Mouse (Mus musculus) lung, adult 10 weeks (tissue): ENCODE measurements around the gene Aldh3b3. TPM values are rescaled to one million over a fixed set of nuclear protein-coding genes. Genes with fewer than 3 reads are reported as not detected.

Experiments used
- polyA plus RNA-seq: library from polyadenylated mRNA; stranded (reverse); fragments of 350-450 nt; fragmentation: Illumina TruSeq; extraction: RNeasy Lipid Tissue Mini Kit (QIAGEN cat#74804); gene quantifications from one replicate; pipeline ENCODE4 v1.2.3, GENCODE M21; 2014; ENCODE audit warnings: low read depth, low replicate concordance; ENCODE audit not compliant: insufficient read depth

Gene Aldh3b3
- polyA plus RNA-seq, result 0.20 TPM

DNA sequence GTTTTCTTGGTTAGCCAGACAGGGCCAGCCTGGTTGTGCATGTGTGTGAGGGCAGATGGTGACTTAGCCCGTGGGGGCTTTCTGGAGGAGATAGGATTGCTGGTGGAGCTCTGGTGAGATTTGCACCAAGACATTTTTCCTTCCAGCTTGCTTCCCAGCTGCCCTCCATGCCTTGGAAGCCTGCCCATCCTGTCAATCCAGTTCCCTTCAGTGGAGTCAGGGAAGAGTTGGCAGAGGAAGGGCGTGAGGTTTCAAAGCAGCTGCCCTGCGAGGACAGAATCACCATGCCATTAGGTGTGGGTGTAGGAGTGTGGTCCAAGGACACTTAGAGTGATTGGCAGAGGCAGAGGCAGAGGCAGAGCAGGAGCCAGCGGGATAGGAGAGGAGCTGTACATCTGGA lies at the start of gene Aldh3b3:
TSS of gene Aldh3b3 (plus strand) at position 176 of the 400 bp plus-strand sequence.

GRCm38 (mm10) chr19:3912337-3913204 lies 45.9 kb upstream of the Aldh3b3 start, which contains the start of gene Ndufs8:
TSS of gene Ndufs8 (minus strand) at chr19:3912774.

DNA sequence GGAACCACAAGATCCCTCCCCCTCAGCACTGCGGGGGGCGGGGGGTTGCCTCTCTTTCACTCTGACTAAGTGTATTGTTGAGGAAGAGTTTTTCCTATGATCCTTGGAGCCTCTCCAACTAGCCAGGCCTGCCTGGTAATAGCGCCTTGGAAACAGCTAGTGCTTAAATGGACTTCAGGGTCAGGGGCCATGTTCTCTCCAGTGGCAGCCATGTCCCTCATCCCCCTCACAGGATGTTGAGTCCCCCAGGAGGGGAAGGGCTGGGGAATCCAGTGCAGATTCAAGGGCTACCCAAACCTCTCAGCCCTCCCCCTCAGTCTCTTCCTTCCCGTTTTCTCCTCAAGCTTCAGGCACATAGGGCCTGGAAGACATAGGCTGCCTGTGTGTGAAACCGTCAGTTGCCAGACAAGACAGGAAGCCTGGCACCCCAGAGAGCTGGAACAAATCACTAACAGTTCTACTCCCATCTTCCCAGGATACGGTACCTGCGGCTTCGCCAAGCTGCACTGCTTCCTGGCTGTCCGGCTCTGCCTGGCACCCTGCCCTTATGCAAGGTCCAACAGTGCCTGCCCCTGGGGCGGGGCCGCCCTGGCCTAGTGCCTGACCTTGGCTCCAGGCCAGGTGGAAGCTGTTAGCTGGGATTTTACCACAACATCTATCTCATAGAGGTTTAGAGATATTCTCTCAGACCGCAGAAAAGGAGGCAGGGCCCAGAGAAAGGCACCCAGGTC lies 29.1 kb upstream of the Aldh3b3 start, which contains the start of gene Aldh3b1:
TSS of gene Aldh3b1 (minus strand) at position 598 of the 731 bp plus-strand sequence.

GRCm38 (mm10) chr19:3935032-3935895 lies 23.2 kb upstream of the Aldh3b3 start, which contains the start of gene Unc93b1:
TSS of gene Unc93b1 (plus strand) at chr19:3935186.

DNA sequence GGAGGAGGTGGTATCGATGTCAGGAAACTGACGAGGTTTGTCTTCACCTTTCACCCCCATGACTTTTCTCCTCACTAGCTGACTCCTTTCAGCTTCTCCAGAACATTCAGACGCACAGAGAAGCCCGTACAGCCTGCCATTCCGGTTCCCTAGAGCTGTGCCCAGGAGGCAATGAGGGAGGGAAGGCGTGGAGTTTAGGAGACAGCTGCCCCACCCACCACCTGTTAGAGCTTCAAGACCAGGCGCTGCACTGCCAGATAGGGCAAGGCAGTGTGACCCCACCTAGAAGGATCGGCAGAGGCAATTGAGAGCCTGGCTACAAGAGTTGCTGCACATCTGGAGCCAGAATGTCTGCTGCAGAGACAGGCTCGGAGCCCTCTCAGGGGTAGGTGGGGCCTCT lies 13.8 kb downstream of the Aldh3b3 start, which contains the start of gene Aldh3b2:
TSS of gene Aldh3b2 (plus strand) at position 100 of the 400 bp plus-strand sequence.

GRCm38 (mm10) chr19:3986334-3986733 lies 27.9 kb downstream of the Aldh3b3 start, which contains the start of gene Acy3:
TSS of gene Acy3 (plus strand) at chr19:3986570.

DNA sequence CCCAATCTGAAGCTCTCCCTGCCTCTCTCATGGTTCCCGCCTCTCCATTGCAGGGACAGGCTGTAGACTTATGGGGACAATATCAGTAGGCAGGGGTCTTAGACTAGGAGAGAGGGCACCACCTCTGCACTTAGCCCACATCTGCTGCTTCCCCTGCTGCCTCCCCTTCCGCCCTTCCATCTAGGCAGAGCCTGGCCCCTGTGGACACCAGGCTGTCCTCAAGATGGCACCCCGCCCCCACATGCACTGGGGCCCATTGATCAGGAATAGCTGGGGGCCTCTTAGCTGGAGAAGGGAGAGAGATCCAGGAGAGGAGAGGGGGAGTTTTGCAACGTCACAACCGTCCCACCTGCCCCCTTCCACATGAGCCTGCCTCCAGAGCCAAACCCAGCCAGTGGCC lies 34.0 kb downstream of the Aldh3b3 start, which contains the start of gene Tbx10:
TSS of gene Tbx10 (plus strand) at position 337 of the 400 bp plus-strand sequence.

GRCm38 (mm10) chr19:4000119-4000900 lies 41.9 kb downstream of the Aldh3b3 start, which contains the start of the genes Nudt8 and Gm49405:
TSS of gene Nudt8 (plus strand) at chr19:4000580.
TSS of gene Gm49405 (plus strand) at chr19:4000626.

GRCm38 (mm10) chr19:4003112-4003511 lies 44.7 kb downstream of the Aldh3b3 start, which contains the start of gene Doc2g:
TSS of gene Doc2g (plus strand) at chr19:4003313.

GRCm38 (mm10) chr19:4012432-4013022 lies 54.1 kb downstream of the Aldh3b3 start, which contains the start of gene Ndufv1:
TSS of gene Ndufv1 (minus strand) at chr19:4012806.

Other genes with a start within 250 kb of the Aldh3b3 start
- 13.1 TPM for gene Kmt5b, start 191.2 kb upstream of the Aldh3b3 start, polyA plus RNA-seq
- gene Chka, start 106.9 kb upstream of the Aldh3b3 start, polyA plus RNA-seq, result 34.0 TPM
- 35.0 TPM for gene Tcirg1, start 51.5 kb upstream of the Aldh3b3 start, polyA plus RNA-seq
- 140 TPM for gene Ndufs8, start 45.9 kb upstream of the Aldh3b3 start, polyA plus RNA-seq
- gene Aldh3b1, start 28.8 kb upstream of the Aldh3b3 start, polyA plus RNA-seq, result 53.6 TPM
- 56.9 TPM for gene Unc93b1, start 23.5 kb upstream of the Aldh3b3 start, polyA plus RNA-seq
- gene Aldh3b2, start 13.7 kb downstream of the Aldh3b3 start, polyA plus RNA-seq, result 0.83 TPM
- 10.1 TPM for gene Acy3, start 27.9 kb downstream of the Aldh3b3 start, polyA plus RNA-seq
- not detected for gene Tbx10, start 34.1 kb downstream of the Aldh3b3 start, polyA plus RNA-seq
- 19.1 TPM for gene Nudt8, start 41.9 kb downstream of the Aldh3b3 start, polyA plus RNA-seq
- 0.23 TPM for gene Gm49405, start 42.0 kb downstream of the Aldh3b3 start, polyA plus RNA-seq
- 4.9 TPM for gene Doc2g, start 44.7 kb downstream of the Aldh3b3 start, polyA plus RNA-seq
- gene Ndufv1, start 54.2 kb downstream of the Aldh3b3 start, polyA plus RNA-seq, result 85.5 TPM
- gene Gstp1, start 79.3 kb downstream of the Aldh3b3 start, polyA plus RNA-seq, result 401 TPM
- 28.2 TPM for gene Gstp2, start 87.4 kb downstream of the Aldh3b3 start, polyA plus RNA-seq
- gene Gstp3, start 100.9 kb downstream of the Aldh3b3 start, polyA plus RNA-seq, result 10.6 TPM
- 0.93 TPM for gene Cabp2, start 122.9 kb downstream of the Aldh3b3 start, polyA plus RNA-seq
- 128 TPM for gene Cdk2ap2, start 138.5 kb downstream of the Aldh3b3 start, polyA plus RNA-seq
- 24.1 TPM for gene Pitpnm1, start 141.4 kb downstream of the Aldh3b3 start, polyA plus RNA-seq
- 110 TPM for gene Aip, start 167.2 kb downstream of the Aldh3b3 start, polyA plus RNA-seq
- not detected for gene Gpr152, start 181.1 kb downstream of the Aldh3b3 start, polyA plus RNA-seq
- not detected for gene Cabp4, start 185.4 kb downstream of the Aldh3b3 start, polyA plus RNA-seq
- gene Coro1b, start 190.0 kb downstream of the Aldh3b3 start, polyA plus RNA-seq, result 121 TPM
- 41.4 TPM for gene Ptprcap, start 195.0 kb downstream of the Aldh3b3 start, polyA plus RNA-seq
- 19.1 TPM for gene Rps6kb2, start 204.7 kb downstream of the Aldh3b3 start, polyA plus RNA-seq
- 2.5 TPM for gene Carns1, start 216.8 kb downstream of the Aldh3b3 start, polyA plus RNA-seq
- gene Tbc1d10c, start 232.6 kb downstream of the Aldh3b3 start, polyA plus RNA-seq, result 22.1 TPM
- 290 TPM for gene Ppp1ca, start 233.4 kb downstream of the Aldh3b3 start, polyA plus RNA-seq
- gene Rad9a, start 243.0 kb downstream of the Aldh3b3 start, polyA plus RNA-seq, result 12.4 TPM